Mouse (Mus musculus) lung, embryonic 16.5 days (tissue): ENCODE data around the gene Slc34a2. TPM values are rescaled to one million over a fixed set of nuclear protein-coding genes. Genes with fewer than 3 reads are reported as not detected.

Experiments used
- ATAC-seq: fragments of 200-750 bp; cut with Nextera tagmentation; 2 replicates; pipeline ENCODE4 v1.8.0; 2017; ENCODE audit warnings: low read depth, mild to moderate bottlenecking, moderate library complexity
- H3K27ac ChIP-seq: fragments of 300-500 bp; sonication (generic); 2 replicates; pipeline ENCODE4 v1.5.1; 2014; ENCODE audit warnings: mild to moderate bottlenecking, control low read depth, low read length
- H3K27me3 ChIP-seq: fragments of 300-500 bp; sonication (generic); 2 replicates; pipeline ENCODE4 v1.6.1; 2014; ENCODE audit warnings: low read depth, low read length, mixed read lengths; ENCODE audit not compliant: control insufficient read depth, insufficient read depth
- H3K36me3 ChIP-seq: fragments of 300-500 bp; sonication (generic); 2 replicates; pipeline ENCODE4 v1.6.1; 2014; ENCODE audit warnings: low read length; ENCODE audit not compliant: control insufficient read depth, insufficient read depth
- H3K4me1 ChIP-seq: fragments of 300-500 bp; sonication (generic); replicated peaks from 2 replicates; pipeline ENCODE4 v1.6.1; 2014; ENCODE audit warnings: low read length, mixed read lengths; ENCODE audit not compliant: control insufficient read depth, insufficient read depth
- H3K4me2 ChIP-seq: fragments of 300-500 bp; sonication (generic); 2 replicates; pipeline ENCODE4 v1.6.1; 2014; ENCODE audit warnings: low read depth, low read length, control low read depth
- H3K4me3 ChIP-seq: fragments of 300-500 bp; sonication (generic); 2 replicates; pipeline ENCODE4 v1.5.1; 2014; ENCODE audit warnings: mild to moderate bottlenecking, low read length, control low read depth
- H3K9ac ChIP-seq: fragments of 300-500 bp; sonication (generic); 2 replicates; pipeline ENCODE4 v1.6.1; 2014; ENCODE audit warnings: low read length, control low read depth
- H3K9me3 ChIP-seq: fragments of 300-500 bp; sonication (generic); 2 replicates; pipeline ENCODE4 v1.6.1; 2016; ENCODE audit warnings: low read length; ENCODE audit not compliant: control insufficient read depth
- WGBS: fragments of 180-500 bp; shearing (Covaris S2); extraction: QIAGEN DNeasy Blood & Tissue Kit; methylation state at CpG from one replicate; pipeline ENCODE4 v1.1.7; 2014; 5-methylcytosine and 5-hydroxymethylcytosine counted together
- polyA plus RNA-seq: library from polyadenylated mRNA; unstranded; fragments of >200 nt; fragmentation: Nextera tagmentation; extraction: Ambion mirVana; gene quantifications from 2 replicates; pipeline ENCODE4 v1.2.1, GENCODE M21; 2015

The Slc34a2 gene
- polyA plus RNA-seq, 1 experiment from 2014 or later: 55.4 TPM

GRCm38 (mm10) chr5:53049046-53049445 is 11.2 kb downstream of the Slc34a2 start:
- H3K4me3 ChIP-seq: peak overlapping the region; percentile 45
- H3K27me3 ChIP-seq: peaks cover 5% of the 10 kb centered on the region
- ATAC-seq: peak; percentile 82
- H3K9me3 ChIP-seq: no peaks in the 10 kb centered on the region
- peaks cover 3% of the 10 kb centered on the region for H3K4me1 ChIP-seq
- no peaks in the 10 kb centered on the region for H3K36me3 ChIP-seq
- peak overlapping the region; percentile 67 for H3K4me2 ChIP-seq
- peak overlapping the region; percentile 61 for H3K9ac ChIP-seq
- H3K27ac ChIP-seq: 0 out of 2 replicates have a peak overlapping the region, but pooled peaks have one; percentile 43
- WGBS: 3% methylated on average over 38 of the region's 39 CpGs

- ATAC-seq: no peak
- H3K27me3 ChIP-seq: peaks cover 5% of the 10 kb centered on the region
Observed at GRCm38 (mm10) chr5:53050963-53051362, 13.1 kb downstream of the Slc34a2 start.

GRCm38 (mm10) chr5:53053246-53053645 is 15.4 kb downstream of the Slc34a2 start:
- Histone ChIP-seq H3K4me2 (0 out of 2 replicates have a peak overlapping the region, but pooled peaks have one; percentile 20), H3K36me3 (no peaks in the 10 kb centered on the region), H3K4me1 (peaks cover 3% of the 10 kb centered on the region), H3K4me3 (no peak overlapping the region), H3K9me3 (no peaks in the 10 kb centered on the region), H3K27ac (no peak overlapping the region), H3K27me3 (peaks cover 5% of the 10 kb centered on the region), H3K9ac (no peak overlapping the region)
- WGBS: 80% methylated on average over 2 of the region's 2 CpGs
- no peak for ATAC-seq

More at GRCm38 (mm10) chr5:53050963-53051362, 13.1 kb downstream of the Slc34a2 start:
- H3K27ac ChIP-seq: no peak overlapping the region; the same call in 1 of the 2 replicates
- no peaks in the 10 kb centered on the region for H3K36me3 ChIP-seq
- peak overlapping the region; percentile 20 for H3K4me2 ChIP-seq
- no peaks in the 10 kb centered on the region for H3K9me3 ChIP-seq
- H3K9ac ChIP-seq: no peak overlapping the region
- peaks cover 3% of the 10 kb centered on the region for H3K4me1 ChIP-seq
- peak overlapping the region; percentile 45 for H3K4me3 ChIP-seq
- 69% methylated on average over 1 of the region's 1 CpGs for WGBS

GRCm38 (mm10) chr5:53061532-53062130 is 23.8 kb downstream of the Slc34a2 start:
- no peak overlapping the region for H3K9ac ChIP-seq
- H3K27ac ChIP-seq: no peak overlapping the region
- H3K9me3 ChIP-seq: no peaks in the 10 kb centered on the region
- no peaks in the 10 kb centered on the region for H3K27me3 ChIP-seq
- no peaks in the 10 kb centered on the region for H3K36me3 ChIP-seq
- ATAC-seq: no peak
- H3K4me2 ChIP-seq: no peak overlapping the region
- H3K4me1 ChIP-seq: no peaks in the 10 kb centered on the region
- no peak overlapping the region for H3K4me3 ChIP-seq
- WGBS: 89% methylated on average over 9 of the region's 9 CpGs

GRCm38 (mm10) chr5:53074553-53074952 is 36.7 kb downstream of the Slc34a2 start:
- H3K4me1 ChIP-seq: no peaks in the 10 kb centered on the region
- ATAC-seq: no peak
- H3K9me3 ChIP-seq: no peaks in the 10 kb centered on the region
- H3K9ac ChIP-seq: no peak overlapping the region
- no peak overlapping the region for H3K4me2 ChIP-seq
- H3K4me3 ChIP-seq: no peak overlapping the region
- no peaks in the 10 kb centered on the region for H3K27me3 ChIP-seq
- no peak overlapping the region for H3K27ac ChIP-seq
- WGBS: 64% methylated on average over 6 of the region's 6 CpGs
- no peaks in the 10 kb centered on the region for H3K36me3 ChIP-seq

- H3K27me3 ChIP-seq: no peaks in the 10 kb centered on the region
- no peaks in the 10 kb centered on the region for H3K36me3 ChIP-seq
- WGBS: 47% methylated on average over 4 of the region's 4 CpGs
- no peak overlapping the region for H3K9ac ChIP-seq
- ATAC-seq: no peak
- no peak overlapping the region for H3K27ac ChIP-seq
- H3K4me3 ChIP-seq: no peak overlapping the region
- no peak overlapping the region for H3K4me2 ChIP-seq
- no peaks in the 10 kb centered on the region for H3K9me3 ChIP-seq
- H3K4me1 ChIP-seq: no peaks in the 10 kb centered on the region
Observed at GRCm38 (mm10) chr5:53078453-53078852, 40.6 kb downstream of the Slc34a2 start.

GRCm38 (mm10) chr5:53087452-53087851 is 49.6 kb downstream of the Slc34a2 start:
- H3K4me3 ChIP-seq: no peak overlapping the region
- no peak overlapping the region for H3K27ac ChIP-seq
- no peaks in the 10 kb centered on the region for H3K4me1 ChIP-seq
- H3K36me3 ChIP-seq: no peaks in the 10 kb centered on the region
- H3K27me3 ChIP-seq: no peaks in the 10 kb centered on the region
- no peak for ATAC-seq
- H3K9ac ChIP-seq: no peak overlapping the region
- H3K4me2 ChIP-seq: no peak overlapping the region
- WGBS: 75% methylated on average over 7 of the region's 7 CpGs
- no peaks in the 10 kb centered on the region for H3K9me3 ChIP-seq

- Histone ChIP-seq H3K4me1 (no peaks in the 10 kb centered on the region), H3K4me3 (no peak overlapping the region), H3K9me3 (no peaks in the 10 kb centered on the region), H3K4me2 (no peak overlapping the region), H3K9ac (no peak overlapping the region), H3K36me3 (no peaks in the 10 kb centered on the region), H3K27ac (no peak overlapping the region), H3K27me3 (no peaks in the 10 kb centered on the region)
- 67% methylated on average over 3 of the region's 3 CpGs for WGBS
- ATAC-seq: no peak
Observed at GRCm38 (mm10) chr5:53091331-53091730, 53.5 kb downstream of the Slc34a2 start.

- Histone ChIP-seq H3K27ac (no peak overlapping the region), H3K4me1 (peaks cover 15% of the 10 kb centered on the region), H3K36me3 (no peaks in the 10 kb centered on the region), H3K4me2 (no peak overlapping the region), H3K4me3 (no peak overlapping the region), H3K9me3 (no peaks in the 10 kb centered on the region), H3K9ac (no peak overlapping the region), H3K27me3 (no peaks in the 10 kb centered on the region)
- no peak for ATAC-seq
- WGBS: 62% methylated on average over 12 of the region's 12 CpGs
Observed at GRCm38 (mm10) chr5:53101848-53102473, 64.1 kb downstream of the Slc34a2 start.
